Mouse (Mus musculus): Measurements from ENCODE around the gene Atg3. TPM values are rescaled to one million over a fixed set of nuclear protein-coding genes. Genes with fewer than 3 reads are reported as not detected.

Atg3 gene
- polyA plus RNA-seq, 1 experiment, result 16.6 TPM

DNA sequence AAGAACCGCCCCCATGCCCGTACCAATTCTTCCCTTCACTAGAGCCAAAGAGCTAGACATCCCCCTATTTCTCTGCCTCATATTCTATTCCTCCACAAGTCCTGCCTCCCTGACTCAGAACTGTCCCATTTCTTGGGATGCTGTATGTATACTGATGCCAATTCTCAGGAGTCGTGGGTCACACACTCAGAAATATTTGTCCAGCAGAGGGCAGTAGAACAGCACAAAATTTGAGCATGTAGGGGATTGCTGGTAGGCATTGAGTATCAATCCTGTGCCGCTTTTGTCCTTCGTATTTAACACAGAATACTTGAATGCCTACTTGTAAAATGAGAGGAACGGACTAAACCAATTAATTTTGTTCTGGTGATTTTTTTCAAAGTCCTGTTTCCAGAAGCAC lies 38.2 kb downstream of the Atg3 start:
- Histone ChIP-seq H3K36me3 (replicated peaks; ENCODE audit: low read length) (peaks cover 7% of the 10 kb centered on the region), H3K4me3 (replicated peaks) (no peak overlapping the region), H3K4me1 (peaks cover 7% of the 10 kb centered on the region; the same call in 1 of the 2 replicates), H3K9me3 (no peaks in the 10 kb centered on the region), H3K27me3 (replicated peaks) (no peaks in the 10 kb centered on the region)
- no peak for TF ChIP-seq FLI1 (IDR thresholded peaks at IDR 0.05; ENCODE audit: low read length)
- no peak for TF ChIP-seq GATA1 (IDR thresholded peaks at IDR 0.05; ENCODE audit: borderline replicate concordance, low read length)

DNA sequence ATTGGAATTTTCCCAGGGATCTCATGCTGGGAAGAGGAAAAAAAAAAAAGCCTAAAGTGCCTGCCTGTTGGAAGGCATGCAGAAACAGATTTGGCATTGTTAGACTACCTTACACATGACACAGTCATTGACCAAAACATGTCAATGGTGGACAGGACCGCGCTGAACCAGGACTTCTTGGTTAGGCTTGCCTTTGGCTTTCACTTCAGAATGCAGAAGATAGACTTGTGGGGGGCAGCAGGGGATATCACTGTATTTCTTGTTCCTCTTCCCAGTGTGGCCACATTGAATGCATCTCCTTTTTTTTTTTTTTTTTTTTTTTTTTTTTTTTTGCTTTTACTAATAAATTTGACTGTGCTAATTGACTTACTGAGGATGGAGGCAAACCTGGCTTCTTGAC lies 42.8 kb downstream of the Atg3 start:
- no peak overlapping the region for H3K4me3 ChIP-seq (replicated peaks)
- TF ChIP-seq FLI1 (IDR thresholded peaks at IDR 0.05; ENCODE audit: low read length) (no peak), GATA1 (IDR thresholded peaks at IDR 0.05; ENCODE audit: borderline replicate concordance, low read length) (no peak)
- H3K9me3 ChIP-seq, result no peaks in the 10 kb centered on the region
- H3K27me3 ChIP-seq (replicated peaks), result no peaks in the 10 kb centered on the region
- peaks cover 10% of the 10 kb centered on the region; the same call in 1 of the 2 replicates for H3K4me1 ChIP-seq
- no peaks in the 10 kb centered on the region for H3K36me3 ChIP-seq (replicated peaks; ENCODE audit: low read length)

DNA sequence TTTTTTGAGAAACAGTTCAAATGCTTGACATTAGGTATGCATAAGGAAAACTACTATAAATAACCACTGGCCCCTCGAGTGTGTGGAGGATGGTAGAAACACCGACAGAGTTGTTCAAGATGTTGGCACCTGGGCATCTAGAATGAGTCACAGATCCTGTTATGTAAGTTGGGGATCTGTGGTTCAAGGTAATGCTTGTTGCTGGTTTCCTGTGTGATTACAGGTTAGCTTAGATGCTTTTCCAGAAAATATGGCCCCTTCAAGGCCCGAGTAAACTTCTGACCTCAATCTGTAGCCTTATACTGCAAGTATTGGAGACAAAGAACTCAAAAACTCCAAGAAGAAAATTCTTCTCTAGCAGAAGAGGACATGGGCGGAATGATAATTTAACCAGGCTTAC lies 45.9 kb downstream of the Atg3 start:
- Histone ChIP-seq H3K36me3 (replicated peaks; ENCODE audit: low read length) (no peaks in the 10 kb centered on the region), H3K27me3 (replicated peaks) (no peaks in the 10 kb centered on the region), H3K4me1 (peaks cover 7% of the 10 kb centered on the region; the same call in 1 of the 2 replicates), H3K9me3 (no peaks in the 10 kb centered on the region), H3K4me3 (replicated peaks) (no peak overlapping the region)
- TF ChIP-seq GATA1 (IDR thresholded peaks at IDR 0.05; ENCODE audit: borderline replicate concordance, low read length), result no peak
- TF ChIP-seq FLI1 (IDR thresholded peaks at IDR 0.05; ENCODE audit: low read length), result no peak

- no peaks in the 10 kb centered on the region for H3K27me3 ChIP-seq (replicated peaks)
- TF ChIP-seq GATA1 (IDR thresholded peaks at IDR 0.05; ENCODE audit: borderline replicate concordance, low read length) (no peak), FLI1 (IDR thresholded peaks at IDR 0.05; ENCODE audit: low read length) (no peak)
- no peaks in the 10 kb centered on the region for H3K36me3 ChIP-seq (replicated peaks; ENCODE audit: low read length)
- peaks cover 7% of the 10 kb centered on the region; the same call in 1 of the 2 replicates for H3K4me1 ChIP-seq
- no peaks in the 10 kb centered on the region for H3K9me3 ChIP-seq
- no peak overlapping the region for H3K4me3 ChIP-seq (replicated peaks)
Observed at GRCm38 (mm10) chr16:45204859-45205670, 46.5 kb downstream of the Atg3 start.

DNA sequence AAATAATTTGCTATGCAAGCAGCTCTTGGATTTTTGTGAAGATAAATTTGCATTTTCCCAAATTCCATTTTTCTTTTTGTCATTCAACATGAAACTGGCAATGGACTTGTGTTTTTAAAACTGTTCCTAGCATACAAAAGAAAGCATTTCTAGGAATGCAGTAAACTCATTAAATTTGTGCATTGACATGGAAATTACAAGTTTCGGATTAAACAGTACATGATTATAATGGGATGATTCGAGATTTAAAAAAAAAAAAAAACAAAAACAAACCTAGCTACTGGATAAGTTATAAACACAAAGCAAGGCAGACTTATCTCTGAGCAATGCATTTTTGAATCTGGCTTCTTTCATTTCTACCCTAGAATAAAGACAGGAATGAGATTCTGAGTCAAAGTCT lies 63.4 kb downstream of the Atg3 start:
- Histone ChIP-seq H3K27me3 (replicated peaks) (no peaks in the 10 kb centered on the region), H3K4me1 (no peaks in the 10 kb centered on the region), H3K9me3 (no peaks in the 10 kb centered on the region), H3K36me3 (replicated peaks; ENCODE audit: low read length) (no peaks in the 10 kb centered on the region), H3K4me3 (replicated peaks) (no peak overlapping the region)
- TF ChIP-seq GATA1 (IDR thresholded peaks at IDR 0.05; ENCODE audit: borderline replicate concordance, low read length), result no peak
- no peak for TF ChIP-seq FLI1 (IDR thresholded peaks at IDR 0.05; ENCODE audit: low read length)

GRCm38 (mm10) chr16:45222771-45223170 lies 64.2 kb downstream of the Atg3 start:
- H3K9me3 ChIP-seq, result no peaks in the 10 kb centered on the region
- H3K36me3 ChIP-seq (replicated peaks; ENCODE audit: low read length), result no peaks in the 10 kb centered on the region
- no peaks in the 10 kb centered on the region for H3K27me3 ChIP-seq (replicated peaks)
- H3K4me1 ChIP-seq, result no peaks in the 10 kb centered on the region
- H3K4me3 ChIP-seq (replicated peaks), result no peak overlapping the region
- no peak for TF ChIP-seq GATA1 (IDR thresholded peaks at IDR 0.05; ENCODE audit: borderline replicate concordance, low read length)

GRCm38 (mm10) chr16:45223648-45224388 lies 65.2 kb downstream of the Atg3 start, which contains the start of gene Btla:
TSS of gene Btla (plus strand) at chr16:45224315.
- H3K4me3 ChIP-seq (replicated peaks), result no peak within 1 kb of the TSS
- no peaks in the 10 kb centered on the region for H3K36me3 ChIP-seq (replicated peaks; ENCODE audit: low read length)
- H3K27me3 ChIP-seq (replicated peaks), result no peaks in the 10 kb centered on the region
- no peaks in the 10 kb centered on the region for H3K9me3 ChIP-seq
- H3K4me1 ChIP-seq, result no peaks in the 10 kb centered on the region
- TF ChIP-seq GATA1 (IDR thresholded peaks at IDR 0.05; ENCODE audit: borderline replicate concordance, low read length) (no peak), FLI1 (IDR thresholded peaks at IDR 0.05; ENCODE audit: low read length) (no peak)

GRCm38 (mm10) chr16:45224431-45225008 lies 65.9 kb downstream of the Atg3 start:
- Histone ChIP-seq H3K4me1 (no peaks in the 10 kb centered on the region), H3K36me3 (replicated peaks; ENCODE audit: low read length) (no peaks in the 10 kb centered on the region), H3K27me3 (replicated peaks) (no peaks in the 10 kb centered on the region), H3K9me3 (no peaks in the 10 kb centered on the region), H3K4me3 (replicated peaks) (no peak overlapping the region)
- TF ChIP-seq FLI1 (IDR thresholded peaks at IDR 0.05; ENCODE audit: low read length), result no peak
- no peak for TF ChIP-seq GATA1 (IDR thresholded peaks at IDR 0.05; ENCODE audit: borderline replicate concordance, low read length)

DNA sequence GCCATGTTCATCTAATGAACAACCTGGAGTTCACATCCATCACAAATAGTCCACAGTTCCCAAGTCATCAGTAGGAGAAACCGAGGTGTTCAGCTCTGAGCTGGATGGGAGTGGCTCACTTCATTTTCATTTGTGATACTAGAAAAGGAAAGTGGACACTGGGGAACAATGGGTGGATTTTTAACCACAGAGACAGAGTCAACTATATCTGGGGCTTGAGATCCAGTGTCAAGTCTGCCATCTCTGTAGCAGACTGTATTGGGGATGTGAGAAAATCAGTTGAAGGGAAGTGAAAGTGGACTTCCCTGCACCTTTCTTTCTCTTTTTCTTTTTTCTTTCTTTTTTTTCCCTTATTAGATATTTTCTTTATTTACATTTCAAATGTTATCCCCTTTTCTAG lies 68.4 kb downstream of the Atg3 start:
- Histone ChIP-seq H3K4me3 (replicated peaks) (no peak overlapping the region), H3K36me3 (replicated peaks; ENCODE audit: low read length) (no peaks in the 10 kb centered on the region), H3K27me3 (replicated peaks) (no peaks in the 10 kb centered on the region), H3K9me3 (no peaks in the 10 kb centered on the region), H3K4me1 (no peaks in the 10 kb centered on the region)
- TF ChIP-seq GATA1 (IDR thresholded peaks at IDR 0.05; ENCODE audit: borderline replicate concordance, low read length), result no peak

DNA sequence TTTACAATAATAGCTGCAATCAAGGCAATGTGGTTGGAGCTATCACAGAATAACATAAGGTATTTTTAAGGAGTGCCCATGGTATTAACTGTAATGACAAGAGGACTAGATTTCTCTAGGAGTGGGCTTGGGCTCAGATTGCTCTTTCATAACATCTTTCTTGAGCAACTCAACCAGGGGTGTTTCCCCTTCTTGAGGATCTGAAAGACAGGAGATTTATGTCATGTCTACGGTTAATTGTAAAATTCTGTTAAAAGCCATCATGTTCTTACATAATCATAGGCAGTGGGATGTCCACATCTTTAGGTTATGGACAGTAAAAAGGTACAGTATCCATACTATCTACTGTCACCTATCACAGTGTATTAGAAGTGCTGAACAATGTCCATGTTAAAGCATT lies 72.7 kb downstream of the Atg3 start:
- H3K36me3 ChIP-seq (replicated peaks; ENCODE audit: low read length), result no peaks in the 10 kb centered on the region
- no peaks in the 10 kb centered on the region for H3K9me3 ChIP-seq
- no peaks in the 10 kb centered on the region for H3K27me3 ChIP-seq (replicated peaks)
- TF ChIP-seq GATA1 (IDR thresholded peaks at IDR 0.05; ENCODE audit: borderline replicate concordance, low read length) (no peak), FLI1 (IDR thresholded peaks at IDR 0.05; ENCODE audit: low read length) (no peak)
- no peaks in the 10 kb centered on the region for H3K4me1 ChIP-seq
- H3K4me3 ChIP-seq (replicated peaks), result no peak overlapping the region
